Mouse (Mus musculus) embryo, embryonic 10.5 days (tissue): ENCODE measurements around the gene Fgfr2.

ENCODE experiments used
- DNase-seq: peaks from one replicate; pipeline ENCODE4 v3.0.0-alpha.2; 2015; ENCODE audit warnings: low spot score

Gene Fgfr2

DNA sequence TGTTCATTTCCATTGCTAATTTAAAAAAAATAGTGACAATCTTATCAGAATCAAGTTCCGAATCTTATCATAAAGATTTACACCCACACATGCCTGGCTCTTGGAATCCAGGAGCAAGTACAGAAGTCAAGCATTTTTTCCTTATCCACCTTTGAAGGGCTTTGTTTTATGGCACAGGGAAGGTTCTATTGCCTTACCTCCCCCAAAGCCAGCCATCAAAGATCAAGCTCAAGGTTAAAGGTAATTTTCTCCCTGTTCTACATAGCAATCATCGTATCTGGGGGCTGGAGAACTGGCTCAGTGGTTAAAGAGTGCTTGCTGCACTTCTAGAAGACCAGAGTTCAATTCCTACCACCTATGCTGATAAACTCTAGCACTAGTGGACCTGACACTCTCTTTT is 2928.1 kb downstream of the Fgfr2 start:
- no peak for DNase-seq

DNA sequence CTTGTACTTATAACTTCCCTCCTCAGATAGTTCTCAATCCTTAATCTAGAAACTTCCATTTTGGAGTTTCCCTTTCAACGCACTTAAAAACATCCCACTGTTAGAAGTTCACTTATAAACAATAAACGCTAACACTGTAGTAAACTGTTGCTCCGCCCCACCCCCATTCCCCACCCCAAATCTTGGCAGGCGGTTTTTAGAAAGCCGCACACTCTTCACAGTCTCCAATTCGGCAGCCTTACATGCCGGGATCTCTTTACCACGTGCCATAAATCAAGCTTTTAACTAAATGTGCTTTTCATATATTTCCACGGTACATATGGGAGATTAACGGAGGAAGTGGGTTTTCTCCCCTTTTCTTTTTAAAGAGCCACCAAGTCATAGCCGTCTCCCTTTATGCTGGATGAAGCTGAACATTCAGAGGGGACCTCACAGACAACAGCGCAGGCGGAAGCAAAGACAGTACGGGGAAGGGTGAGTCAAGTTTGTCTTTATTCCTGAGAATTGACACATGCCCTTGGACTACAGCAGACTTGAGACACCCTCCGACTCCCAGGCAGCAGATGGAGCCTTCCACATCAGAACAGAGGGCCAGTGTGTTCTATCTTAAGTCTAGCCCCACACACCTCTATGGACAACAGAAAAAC is 2932.7 kb downstream of the Fgfr2 start:
- no peak for DNase-seq

DNA sequence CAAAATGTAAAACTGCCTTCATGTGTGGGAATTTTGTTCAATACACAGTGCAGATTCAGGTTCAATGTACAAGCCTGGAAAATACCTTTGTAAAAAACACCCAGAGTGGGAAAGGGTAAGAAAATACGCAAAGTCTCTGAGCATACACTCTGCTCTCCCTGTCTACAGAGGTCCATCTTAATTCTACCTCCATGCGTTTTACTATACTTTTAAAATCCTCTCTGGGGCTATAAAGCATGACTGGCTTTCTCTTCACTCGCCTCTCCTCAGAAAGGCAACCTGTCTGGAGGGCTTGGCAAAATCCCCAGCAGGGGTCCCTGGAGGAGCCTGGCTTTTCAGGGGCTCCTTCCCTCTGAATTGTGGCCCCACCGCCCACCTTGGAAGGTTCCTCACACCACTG is 2933.2 kb downstream of the Fgfr2 start:
- DNase-seq: no peak

DNA sequence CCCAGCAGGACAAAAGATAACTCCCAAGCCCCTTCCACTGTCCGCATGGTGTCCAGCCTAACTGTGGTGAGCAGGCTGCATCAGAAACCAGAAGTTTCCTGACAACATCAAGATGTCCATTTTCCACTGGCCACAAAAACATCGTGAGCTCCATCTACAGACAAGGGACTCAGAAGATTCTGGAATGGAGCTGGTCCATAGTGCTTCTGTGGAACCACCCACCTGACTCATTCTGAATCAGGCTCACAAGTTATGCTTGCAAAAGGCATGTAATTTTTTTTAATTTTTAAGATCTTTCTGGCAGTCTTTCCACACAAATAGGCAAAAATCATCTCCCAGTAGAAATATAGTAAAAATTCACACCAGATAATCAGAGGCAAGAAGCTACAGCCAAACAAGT is 2935.0 kb downstream of the Fgfr2 start:
- no peak for DNase-seq

DNA sequence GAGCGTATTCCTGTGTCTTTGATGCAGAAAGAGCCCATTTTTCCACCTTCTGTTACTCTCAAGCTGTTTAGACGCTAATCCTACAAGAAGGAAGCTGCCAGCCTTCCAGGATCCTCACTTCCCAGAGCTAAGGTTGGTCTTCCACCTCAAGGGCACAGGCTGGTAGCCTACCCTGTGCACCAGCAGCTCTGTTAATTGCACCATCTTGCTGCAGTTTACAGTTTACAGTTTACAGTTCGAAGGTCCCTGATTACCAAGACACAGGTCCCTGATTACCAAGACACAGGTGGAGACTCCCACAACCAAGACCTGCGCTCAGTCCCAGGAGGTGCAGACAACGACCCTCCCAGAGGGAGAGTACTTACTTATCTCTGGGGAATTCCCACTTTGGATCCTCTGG is 2938.3 kb downstream of the Fgfr2 start:
- DNase-seq: no peak

DNA sequence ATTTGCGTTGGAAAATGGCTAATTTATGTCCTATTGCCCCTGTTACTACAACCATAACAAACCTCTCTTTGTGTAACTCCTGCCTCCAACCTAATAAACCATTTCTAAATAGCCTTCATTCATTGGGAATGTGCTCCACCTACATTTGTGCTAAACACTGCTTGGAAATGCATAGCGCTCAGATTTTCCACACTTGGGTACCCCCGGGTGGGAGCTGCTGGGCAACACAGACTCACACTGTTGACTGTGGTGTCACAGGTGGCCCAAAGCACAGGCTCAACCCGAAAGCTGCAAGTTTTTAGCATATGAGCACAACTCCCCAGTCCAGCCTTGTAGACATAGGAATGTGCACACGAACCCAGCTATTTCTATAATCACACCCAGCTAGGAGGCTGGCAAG is 2939.2 kb downstream of the Fgfr2 start:
- no peak for DNase-seq

DNA sequence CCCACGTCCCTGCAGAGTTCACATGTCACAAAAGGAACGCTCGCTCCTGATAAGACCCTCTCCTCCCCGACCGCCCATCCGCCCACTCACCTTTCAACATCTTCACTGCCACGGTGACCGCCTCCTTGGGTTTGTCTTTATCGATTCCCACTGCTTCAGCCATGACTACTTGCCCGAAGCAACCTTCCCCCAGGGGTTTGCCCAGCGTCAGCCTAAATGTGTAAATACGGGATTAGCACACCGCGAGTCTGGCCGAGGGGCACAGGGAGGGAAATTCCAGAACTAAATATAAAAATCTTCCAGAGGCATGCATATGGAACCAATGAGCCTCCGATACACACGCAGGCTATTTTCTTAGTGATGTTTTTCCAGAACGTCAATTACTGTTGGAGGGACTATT is 2940.6 kb downstream of the Fgfr2 start:
- peak; percentile 69 for DNase-seq

DNA sequence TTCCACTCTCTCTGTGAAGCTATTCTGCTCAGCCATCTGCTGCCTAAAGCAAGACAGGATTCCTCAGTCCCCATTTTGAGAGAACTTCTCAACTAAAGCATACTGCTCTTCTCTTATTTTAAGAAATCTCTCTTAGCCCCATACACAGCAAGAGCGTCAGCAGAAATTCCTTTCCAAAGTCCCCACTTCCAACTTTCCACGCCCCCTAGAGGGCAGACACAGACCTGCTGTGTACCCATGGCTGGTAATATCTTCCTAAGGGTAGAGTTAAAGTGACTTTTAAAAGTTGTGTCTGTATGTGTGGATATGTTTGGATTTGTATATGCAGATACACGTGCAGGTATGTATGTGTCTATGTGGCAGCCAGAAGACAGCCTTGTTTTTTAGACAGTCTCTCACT is 2944.2 kb downstream of the Fgfr2 start:
- peak; percentile 43 for DNase-seq

DNA sequence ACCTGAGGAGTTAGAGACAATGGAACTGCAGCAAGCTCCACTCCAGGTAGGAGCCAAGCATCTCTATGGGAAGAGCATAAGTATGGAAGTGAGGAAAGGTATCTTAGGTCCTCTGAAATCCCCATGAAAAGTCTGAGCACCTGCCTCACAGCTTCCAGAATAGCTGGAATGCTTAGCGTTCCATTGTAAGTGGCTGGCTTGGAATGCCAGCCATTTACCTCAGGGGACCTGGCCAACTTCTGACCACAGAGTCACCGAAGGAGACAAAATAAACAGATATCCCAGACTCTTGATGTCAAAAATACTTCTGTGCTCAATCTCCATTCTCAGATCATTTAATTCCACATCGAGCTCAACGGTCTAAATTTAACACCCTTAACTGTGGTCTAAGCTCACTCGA is 2946.1 kb downstream of the Fgfr2 start:
- no peak for DNase-seq

DNA sequence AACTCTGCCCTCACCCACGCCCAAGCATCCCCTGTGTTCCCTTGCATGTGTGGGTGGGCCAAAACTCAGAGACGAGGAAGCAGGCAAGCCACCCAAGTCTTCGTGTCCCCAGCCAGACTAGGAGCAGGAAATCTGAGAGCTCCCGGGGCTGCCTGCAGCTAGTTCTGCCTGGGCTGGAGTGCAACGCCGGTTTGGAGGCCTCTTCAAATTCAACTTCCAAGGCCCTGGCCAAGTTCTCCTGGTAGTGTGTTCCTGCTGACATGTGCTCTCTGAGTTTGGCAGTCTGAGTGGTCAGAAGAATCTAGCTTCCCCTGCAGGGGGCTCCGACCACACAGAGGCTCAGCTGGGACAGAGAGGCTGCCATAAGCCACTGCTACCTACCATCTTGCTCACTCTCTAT is 2948.6 kb downstream of the Fgfr2 start:
- no peak for DNase-seq

DNA sequence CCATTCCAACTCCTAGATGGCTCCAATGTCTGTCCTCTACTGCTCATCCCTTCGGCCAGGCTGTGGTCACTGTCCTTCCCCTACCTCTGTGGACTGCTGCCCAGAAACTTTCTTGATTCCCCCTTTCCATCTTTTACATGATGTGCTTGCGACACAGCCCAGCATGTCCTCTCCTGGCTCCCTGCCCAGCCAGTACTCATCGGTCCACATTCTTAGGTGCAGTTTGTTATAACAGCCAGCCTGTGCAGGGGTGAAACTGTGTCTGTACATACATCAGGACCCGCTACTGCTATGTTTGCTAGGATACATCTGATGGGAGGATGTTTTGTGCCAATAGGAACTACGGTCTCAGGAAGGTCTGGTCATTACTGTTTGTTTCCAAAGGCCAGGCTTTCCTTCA is 2949.2 kb downstream of the Fgfr2 start:
- DNase-seq: no peak

DNA sequence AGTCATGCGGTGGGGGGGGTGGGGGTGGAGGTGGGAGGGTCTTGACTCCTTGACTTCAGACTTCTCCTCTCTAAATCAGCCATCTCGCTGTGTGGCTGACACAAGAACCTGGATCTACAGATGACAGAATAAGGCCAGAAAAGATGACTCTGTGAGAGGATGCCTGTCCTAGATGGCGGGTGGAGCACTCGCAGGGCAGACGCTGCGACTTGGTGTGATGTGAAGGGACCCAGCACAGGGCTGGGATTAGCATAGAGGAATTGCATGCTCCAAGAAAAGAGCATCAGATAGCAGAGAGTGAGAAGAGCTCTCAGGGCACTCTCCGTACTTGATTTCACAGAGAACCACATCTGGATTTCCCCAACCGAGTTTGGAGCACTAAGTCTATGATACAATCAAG is 2953.0 kb downstream of the Fgfr2 start:
- DNase-seq: no peak

DNA sequence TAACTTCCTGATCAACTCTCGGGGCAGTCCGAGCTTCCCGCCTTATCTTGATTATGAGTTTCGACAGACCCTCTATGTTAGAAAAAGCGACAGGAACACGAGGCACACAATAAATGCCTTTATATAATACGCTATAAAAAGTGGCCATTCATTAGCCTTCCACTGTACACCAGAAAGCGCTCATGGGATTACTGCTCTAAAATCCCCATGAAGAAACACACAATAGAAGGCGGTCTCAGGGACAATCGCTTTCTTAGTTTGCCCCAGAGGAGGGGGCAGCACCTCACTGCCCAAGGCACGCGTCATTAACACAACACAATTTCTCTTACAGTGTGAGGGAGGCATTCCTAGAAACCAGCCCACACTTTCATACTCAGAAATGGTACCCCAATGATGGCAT is 2954.9 kb downstream of the Fgfr2 start:
- no peak for DNase-seq

DNA sequence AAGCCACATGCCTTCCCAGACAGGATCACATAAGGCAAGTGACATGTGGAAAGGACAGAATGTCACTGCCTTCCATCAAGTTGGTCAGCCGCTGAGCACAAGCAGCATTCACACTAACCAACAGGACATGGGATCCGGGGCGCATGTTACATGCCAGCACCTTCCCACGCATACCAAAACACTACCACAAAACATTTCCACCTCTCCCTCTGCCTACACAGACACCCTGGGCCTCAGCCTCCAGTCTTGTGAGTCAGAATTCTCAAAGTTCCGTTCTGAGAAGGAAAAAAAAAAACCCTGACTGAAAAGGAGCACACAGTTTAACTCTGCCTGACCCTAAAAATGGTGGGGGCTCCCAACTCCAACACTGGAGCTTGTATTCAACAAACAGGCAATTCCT is 2955.9 kb downstream of the Fgfr2 start:
- DNase-seq: no peak

DNA sequence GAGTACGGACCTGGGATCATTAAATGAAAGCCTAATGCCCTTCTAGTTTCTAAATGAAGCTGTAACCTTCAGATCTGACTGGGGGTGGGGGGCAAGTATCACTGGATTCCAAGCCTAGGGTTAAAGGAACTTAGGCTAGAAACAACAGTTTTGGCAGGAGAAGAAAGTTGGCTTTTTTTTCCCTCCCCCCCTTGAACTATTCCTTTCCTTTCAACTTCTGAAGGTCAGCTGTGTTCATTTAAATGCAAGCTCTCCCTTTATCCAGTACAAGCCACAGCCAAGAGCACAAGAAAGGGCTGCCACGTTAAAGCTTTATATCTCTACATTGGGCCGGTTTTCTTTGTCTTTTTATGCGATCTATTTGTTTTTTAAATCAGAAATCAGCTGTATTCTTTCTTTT is 2957.0 kb downstream of the Fgfr2 start:
- DNase-seq: peak; percentile 31

DNA sequence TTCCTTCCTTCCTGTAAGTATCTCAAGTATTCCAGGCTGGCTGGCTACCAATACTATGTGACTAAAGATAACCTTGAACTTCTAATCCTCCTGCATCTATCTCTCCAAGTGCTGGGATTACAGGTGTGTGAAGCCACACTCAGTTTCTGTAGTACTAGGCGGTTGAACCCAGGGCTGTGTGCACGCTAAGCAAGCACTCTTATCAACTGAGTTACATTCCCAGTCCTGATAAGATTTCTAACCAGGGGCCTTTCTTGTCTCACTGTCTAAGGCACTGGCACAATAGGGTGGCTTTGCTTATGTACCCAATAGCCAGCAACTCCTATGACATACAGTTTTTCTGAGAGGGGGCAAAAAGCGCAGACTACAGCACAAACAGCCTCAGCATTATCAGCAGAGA is 2957.7 kb downstream of the Fgfr2 start:
- no peak for DNase-seq

DNA sequence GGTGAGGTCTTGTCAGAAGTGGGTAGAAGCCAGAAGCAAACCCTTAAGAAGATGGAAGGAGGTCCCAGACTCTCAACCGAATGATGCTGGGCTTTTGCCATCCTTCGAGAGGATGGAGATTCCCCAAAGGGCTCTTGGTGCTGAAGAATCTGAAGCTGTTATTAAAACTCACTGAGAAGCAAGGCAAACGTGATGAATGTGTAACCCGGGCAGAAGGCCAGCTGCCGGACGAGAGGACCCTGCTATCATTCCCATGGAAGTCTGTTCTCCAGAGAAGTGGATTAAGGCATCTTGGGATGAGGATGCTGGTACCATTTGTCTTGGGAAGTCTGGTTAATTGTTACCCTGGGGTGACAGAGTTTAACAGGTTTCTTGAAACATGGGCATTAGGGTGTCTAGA is 2960.4 kb downstream of the Fgfr2 start:
- no peak for DNase-seq

DNA sequence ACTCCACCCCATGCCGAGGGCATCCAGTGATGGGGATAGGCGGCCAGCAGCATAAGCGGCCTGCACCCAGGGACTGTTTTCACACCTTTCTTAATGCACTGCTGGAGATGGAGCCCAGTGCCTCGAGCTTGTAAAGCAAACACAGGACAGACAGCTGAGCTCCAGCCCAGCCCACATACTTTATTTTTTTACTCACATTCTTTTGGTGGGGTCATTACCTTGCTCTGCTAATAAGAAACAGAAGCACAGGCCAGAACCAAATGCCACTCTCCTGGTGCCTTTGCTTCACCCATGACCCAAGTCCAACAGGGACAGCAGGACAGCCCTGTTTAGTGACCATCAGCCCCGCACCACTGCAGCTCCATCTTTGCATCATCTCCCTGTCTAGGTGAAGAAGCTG is 2961.6 kb downstream of the Fgfr2 start:
- peak; percentile 56 for DNase-seq

DNA sequence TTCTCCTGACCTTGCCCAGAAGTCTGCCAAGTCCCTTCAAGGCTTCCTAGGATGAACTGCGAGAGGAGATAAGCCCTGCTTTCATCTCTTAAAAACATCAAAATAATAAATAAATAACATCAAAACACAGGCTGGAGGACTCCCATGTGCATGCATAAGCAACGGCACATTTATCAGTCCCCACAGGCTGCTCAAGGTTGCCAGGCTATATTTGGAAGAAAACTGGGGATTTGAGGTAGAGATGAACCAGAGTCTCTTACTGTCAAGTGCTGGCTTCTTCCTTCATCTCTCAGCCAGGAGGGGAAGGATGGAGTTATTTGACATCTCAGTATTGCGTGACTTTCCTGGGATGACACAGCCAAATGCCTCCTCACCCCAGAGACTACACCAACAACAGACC is 2964.3 kb downstream of the Fgfr2 start:
- no peak for DNase-seq

DNA sequence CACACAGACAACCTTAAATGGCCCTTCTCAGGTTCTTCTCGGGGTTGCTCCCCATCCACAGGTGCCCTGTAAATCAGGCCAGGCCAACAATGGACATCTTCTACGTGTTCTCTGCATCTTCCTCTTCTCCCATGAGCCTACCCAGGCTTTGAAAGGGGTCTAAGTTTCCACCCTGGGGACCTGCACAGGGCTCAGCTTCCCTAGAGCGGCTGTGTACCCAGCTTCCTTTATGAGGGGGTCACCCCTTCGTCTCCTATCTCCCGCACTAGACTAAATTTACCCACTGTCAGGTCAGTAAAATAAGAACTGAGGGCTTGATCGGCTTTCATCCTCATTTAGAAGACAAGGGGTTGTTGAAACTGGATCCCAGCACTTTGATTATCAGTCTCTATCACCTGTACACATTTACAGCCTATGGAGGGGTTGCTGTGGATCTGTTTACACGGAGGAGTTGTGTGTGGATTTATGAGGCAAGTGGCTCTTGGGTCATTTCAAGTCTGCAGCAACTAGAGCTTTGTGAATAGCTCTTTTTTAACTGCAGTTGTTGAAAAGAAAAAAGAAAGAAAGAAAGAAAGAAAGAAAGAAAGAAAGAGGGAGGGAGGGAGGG is 2969.7 kb downstream of the Fgfr2 start:
- DNase-seq: no peak

DNA sequence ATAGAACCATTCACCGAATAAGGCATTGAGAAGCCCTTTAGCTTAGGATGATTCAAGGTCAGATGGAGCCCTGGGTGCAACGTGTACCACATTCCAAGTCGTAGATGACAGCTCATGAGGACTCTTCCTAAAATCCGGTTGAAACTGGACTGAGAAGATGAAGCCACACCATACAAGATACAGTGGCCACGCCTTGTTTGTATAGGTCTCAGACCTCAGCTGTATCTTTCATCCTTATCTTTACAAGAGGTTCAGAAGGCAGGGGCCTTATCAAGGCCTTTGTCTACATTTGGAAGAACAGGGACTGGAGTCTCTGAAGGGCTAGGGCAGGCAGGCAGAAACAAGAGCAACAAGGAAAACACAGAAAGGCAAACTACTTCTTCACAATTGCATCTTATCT is 2974.2 kb downstream of the Fgfr2 start:
- no peak for DNase-seq

DNA sequence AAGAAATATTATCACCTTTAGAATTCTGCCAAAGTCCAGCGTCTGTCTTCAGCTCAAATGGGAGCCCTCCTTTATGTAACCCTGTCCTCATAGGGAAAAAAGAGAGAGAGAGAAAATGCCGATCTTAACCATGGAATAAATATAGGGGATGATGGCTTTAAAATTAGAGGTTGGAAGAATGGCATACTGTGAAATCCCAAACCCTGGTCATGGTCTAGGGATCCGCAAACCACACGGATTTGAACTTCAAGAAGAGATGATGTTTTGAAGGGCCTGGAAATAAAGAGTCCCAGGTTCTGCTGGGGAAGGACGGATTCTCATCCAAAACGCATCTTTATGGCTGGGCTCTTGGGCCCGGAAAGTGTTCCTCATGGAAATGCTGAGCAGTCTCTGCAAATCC is 2975.9 kb downstream of the Fgfr2 start:
- no peak for DNase-seq

DNA sequence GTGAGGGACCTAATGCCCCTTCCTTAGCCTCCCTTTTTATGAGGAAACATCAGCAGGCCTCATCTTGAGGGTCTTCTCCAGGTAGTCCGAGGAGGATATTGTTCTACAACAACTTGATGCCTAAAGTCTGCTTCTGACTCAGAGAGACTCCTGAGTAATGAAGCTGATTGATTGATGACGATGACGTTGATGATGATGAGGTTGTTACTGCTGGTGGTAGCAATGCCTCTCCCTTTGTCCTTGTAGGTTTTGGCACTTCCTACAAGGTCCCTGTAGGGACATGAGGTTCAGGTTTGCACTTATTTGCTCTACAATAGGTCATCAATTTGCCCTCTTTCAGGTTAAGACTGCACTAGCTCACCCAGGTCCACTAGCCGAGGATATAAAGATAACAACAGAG is 2977.9 kb downstream of the Fgfr2 start:
- DNase-seq: no peak

DNA sequence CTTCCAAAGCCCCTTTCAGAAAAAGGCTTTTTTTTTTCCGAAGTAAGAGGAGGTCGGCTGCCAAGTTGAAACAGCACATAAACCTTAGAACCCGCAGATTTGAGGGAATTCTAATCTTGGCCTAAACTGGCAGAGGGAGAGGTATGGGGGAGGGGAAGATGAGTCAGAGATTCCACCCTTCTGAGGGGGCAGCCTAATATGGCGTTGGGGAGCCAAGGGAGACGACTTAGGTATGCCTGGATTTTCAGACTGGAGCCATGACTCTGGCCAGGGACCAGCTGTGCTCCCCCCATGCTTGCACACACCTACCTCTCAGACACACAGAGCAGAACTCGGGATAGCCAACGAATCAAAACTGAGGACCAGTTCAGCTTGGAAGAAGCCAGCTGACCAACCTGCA is 2979.8 kb downstream of the Fgfr2 start:
- DNase-seq: no peak
